Mouse (Mus musculus): Measurements from ENCODE around the gene Cbx4. TPM values are rescaled to one million over a fixed set of nuclear protein-coding genes. Genes with fewer than 3 reads are reported as not detected.
"Not testable (repeated sequence)": the region's sequence is repeated elsewhere in the genome, so short reads cannot be mapped to it uniquely, and the experiment has no call there.

Gene Cbx4
- total RNA-seq, 1 experiment from 2014 or later, result 156 TPM

DNA sequence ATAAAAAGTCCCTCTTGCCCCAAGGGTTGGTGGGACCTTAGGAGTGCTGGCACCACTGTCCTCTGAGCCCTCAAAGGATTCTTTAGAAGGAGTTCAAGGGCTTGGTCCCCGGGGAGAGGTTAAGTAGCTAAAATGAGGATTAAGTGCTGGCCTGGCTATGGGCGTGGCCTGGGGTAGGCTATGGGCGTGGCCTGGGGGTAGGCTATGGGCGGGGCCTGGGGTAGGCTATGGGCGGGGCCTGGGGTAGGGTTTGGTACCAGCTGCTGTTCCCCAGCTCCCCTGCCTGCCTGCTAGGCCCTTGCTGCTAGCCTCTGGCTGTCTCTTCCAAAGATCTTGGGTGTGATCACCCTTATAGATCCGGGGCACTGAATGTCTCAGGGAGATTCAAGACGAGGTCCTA lies 25.3 kb upstream of the Cbx4 start:
- peak; percentile 65 for DNase-seq

DNA sequence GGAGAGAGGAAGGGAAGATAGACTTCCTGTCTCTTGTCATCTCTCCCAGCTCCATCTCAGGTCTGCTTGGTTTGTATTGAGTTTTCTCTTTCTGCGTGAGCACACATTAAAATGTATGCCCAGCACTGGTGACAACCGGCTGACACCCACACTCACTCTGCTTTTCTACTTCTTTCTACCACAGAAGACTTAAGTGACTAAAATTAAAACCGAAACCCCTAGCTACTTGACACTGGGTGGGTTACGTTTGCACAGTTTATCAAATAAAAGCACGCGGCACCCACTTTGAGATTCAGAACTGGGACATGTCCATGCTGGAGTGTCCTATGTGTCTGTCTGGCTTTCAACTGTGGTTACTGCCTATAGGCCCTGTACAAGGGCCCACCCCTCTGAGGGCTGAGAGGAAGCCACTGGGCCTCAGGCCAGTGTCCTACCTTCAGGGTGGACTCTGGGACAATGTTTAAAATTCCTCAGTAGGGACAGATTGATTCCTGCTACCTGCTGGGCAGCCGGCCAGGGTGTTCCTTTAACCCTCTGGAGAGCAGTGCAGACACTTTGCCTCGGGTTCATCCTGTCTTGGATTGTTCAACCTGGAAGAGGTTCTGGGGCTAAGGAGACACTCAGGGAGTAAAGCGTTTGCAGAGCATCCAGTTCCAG lies 23.5 kb upstream of the Cbx4 start:
- no peak for DNase-seq

DNA sequence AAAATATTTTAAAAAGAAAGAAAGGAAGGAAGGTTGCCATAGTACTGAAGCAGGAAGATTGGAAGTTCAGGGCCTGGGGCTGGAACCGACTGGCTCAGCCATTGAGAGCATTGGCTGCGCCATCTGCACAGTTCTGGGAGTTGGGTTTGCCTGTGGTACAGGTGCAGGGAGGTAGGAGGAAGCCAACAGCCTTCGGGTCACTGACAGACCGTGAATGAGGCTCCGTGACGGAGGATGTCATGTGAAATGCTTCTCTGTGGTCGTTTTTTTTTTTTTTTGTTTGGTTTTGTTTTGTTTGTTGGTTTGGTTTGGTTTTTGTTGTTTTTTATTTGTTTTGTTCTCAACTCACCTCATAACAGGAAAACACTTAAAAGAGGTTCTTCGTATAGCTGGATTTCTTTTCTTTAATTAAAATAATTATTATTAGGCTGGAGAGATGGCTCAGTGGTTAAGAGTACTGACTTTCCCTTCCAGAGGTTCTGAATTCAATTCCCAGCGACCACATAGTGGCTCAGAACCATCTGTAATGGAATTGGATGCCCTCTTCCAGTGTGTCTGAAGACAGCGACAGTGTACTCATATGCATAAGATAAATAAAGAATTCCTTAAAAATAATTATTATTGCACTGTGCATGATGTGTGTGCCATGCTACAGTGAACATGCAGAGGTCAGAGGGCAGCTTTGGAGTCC lies 22.7 kb upstream of the Cbx4 start:
- no peak for DNase-seq

DNA sequence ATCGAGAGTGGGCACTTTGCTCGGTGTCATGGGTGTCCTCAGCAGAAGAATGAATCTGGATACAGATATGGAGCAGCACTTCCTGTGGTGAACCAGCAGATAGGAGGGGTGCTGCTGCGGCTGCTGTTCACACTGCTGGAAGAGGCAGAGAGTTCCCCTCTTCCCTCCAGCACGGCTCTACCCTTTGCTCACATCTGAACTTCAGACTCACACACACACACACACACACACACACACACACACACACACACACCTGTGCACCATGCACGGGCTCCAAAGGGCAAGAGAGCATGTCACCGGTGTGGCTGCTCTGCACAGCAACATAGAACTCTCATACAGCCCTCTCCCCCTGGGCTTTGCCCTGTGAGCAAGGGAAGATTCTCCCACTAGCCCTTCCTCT lies 20.3 kb upstream of the Cbx4 start:
- DNase-seq, result peak; percentile 50

DNA sequence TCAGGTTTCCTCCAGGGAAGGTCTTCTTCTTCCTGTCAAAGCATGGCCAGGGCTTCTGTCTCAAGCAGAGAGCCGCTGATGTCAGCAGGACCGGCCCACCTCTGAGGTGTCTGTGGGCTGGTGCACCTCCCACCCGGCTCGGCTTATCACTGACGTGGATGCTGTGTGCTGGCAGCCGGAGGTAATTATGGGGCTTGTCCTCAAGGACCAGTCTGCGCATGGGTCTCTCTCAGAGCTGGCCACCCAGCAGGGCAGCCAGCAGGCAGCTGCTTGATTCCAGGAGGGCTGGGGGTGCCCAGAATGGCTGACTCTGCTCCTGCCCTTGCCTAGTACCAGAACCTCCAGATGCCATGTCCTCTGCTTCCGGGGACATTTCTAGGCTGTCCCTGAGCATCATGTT lies 19.7 kb upstream of the Cbx4 start:
- DNase-seq, result peak; percentile 72

DNA sequence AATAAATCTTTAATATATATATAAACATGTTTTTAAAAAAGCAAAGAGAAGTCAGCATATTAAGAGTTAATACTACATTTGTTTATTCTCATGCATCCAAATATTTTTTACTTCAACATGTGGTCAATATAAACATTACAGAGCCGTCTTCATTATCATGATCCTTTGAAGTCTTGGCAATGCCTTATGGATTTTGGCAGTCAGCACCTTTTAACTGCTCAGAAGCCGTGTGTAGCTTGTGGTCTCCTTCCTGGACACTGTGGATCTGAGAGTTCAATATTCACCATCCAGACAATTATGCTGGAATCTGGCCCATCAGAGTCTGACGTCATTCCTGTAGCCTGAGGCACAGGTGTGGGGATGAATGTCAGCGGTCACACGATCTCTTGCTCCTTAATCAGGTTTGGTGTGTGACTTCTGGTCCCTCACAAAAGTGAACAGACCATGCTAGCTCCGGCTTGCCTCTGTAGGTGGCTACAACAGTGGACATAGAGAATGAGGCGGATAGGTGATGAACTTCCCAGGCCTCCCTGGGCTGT lies 19.1 kb upstream of the Cbx4 start:
- no peak for DNase-seq

DNA sequence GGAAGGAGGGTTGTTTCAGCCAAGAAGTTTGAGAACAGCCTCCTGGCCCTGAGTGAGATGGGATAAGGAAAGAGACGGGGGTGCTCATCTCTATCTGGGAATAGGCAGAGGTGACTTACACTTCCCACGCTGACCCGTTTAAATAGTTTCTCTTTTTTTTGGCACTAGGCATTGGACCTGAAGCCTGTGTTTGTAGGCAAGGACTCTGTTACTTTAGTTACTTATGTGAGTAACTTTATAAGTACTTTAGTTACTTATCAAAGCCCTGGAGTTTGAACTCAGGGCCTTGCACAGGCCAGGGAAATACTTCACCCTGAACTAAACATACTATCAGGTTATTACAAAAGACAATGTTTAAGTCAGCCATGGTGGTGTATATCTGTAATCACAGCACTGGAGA lies 18.0 kb upstream of the Cbx4 start:
- no peak for DNase-seq

DNA sequence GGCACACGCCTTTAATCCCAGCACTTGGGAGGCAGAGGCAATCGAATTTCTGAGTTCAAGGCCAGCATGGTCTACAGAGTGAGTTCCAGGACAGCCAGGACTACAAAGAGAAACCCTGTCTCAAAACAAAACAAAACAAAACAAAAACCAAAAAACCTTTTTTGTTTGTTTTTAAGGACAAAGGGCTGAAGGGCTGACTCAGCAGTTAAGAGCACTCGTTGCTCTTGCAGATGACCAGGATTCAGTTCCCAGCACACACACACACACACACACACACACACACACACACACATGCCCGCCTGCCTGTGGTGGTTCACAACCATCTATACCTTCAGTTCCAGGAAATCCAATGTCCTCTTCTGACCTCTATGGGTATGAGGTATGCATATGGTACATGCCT lies 14.3 kb upstream of the Cbx4 start:
- not testable (repeated sequence) for DNase-seq

DNA sequence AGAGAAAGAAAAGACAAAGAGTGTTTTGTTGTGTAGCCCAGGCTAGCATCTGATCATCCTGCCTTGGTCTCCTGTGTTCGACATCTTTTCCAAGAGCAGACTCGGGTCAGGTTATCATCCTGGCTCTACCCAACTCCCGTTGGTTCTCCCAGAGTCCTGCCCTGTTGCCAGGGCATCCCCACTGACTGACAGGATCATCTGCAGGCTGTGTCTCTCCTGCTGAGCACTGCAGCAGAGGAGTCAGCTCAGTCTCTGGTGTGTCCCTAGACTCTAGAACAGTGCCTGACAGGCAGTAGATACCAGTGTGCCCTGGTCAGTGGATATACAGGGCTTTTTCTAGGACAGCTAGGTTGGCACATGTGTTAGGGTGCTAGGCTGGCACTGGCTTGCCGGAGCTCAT lies 12.2 kb upstream of the Cbx4 start:
- DNase-seq, result no peak

DNA sequence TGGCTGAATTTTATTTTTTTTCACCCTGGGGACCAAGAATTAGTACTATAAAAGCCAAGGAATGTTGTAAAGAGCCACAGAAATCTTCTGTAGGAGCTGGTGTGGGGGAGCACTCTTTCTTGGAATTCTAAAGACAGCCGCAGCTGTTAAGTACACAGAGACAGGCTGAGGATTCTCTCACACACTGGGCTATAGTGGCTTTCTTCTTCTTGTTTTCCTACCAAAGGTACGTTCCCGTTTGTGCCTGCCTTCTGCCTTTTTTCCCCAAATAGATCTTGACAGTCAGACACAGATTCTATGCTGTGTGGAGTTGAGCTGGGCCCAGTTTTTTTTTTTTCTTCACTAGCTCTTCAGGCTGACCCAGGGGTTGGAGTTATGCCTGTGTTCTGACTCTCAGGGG lies 9.4 kb upstream of the Cbx4 start:
- DNase-seq, result no peak

DNA sequence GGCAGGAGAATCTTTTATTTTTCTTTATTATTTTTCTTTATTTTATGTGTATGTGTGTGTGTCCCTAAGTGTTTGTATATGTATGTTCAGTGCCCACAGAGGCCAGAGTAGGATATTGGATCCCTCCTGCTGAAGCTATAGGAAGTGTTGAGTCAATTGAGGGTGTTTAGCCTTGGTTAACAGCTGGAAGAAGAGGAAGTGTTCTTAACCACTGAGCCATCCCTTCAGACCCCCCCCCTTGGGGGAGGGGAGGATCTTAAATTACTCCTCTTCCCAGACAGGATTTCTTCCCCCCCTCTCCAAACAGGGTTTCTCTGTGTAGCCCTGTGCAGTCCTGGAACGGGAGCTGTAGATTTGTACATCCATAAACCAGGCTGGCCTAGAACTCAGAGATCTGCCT lies 7.3 kb upstream of the Cbx4 start:
- no peak for DNase-seq

DNA sequence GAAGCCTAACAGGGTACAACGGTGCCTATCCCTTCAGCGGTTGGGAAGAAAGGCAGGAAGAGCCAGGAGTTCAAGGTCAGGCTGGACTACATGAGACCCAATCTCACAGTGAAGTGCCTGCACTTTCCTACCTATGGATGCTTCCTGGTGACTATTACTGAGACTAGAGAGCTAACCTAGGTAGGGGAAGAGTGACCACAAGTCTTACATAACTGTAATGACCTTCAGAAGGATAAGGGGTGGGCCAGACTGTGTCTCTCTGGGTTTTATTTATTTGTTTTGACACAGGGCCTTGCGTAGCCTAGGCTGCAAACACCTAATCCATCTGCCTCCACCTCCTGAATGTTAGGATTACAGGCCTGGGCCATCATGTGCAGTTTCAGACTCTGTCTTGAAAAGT lies 6.3 kb upstream of the Cbx4 start:
- DNase-seq, result peak; percentile 17

DNA sequence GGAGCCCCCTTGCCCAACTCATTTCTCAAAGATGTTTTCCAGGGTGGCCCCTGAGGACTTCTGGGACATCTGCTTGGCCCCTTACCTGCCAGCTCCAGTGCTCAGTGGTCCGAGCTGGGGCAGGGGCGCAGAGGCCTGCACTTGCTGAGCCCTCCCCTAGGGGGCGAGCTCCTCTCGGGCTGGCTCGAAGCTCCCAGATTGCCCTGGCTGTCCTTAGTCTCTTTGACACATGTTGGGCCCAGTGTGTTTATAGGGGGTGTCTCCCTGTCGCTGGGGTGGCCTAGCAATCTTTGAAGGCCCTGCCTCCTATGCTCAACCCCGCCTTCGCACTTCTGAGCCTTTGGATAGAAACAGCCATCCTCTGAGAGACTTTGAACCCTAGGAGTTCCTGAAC lies 5.6 kb upstream of the Cbx4 start:
- peak; percentile 76 for DNase-seq

DNA sequence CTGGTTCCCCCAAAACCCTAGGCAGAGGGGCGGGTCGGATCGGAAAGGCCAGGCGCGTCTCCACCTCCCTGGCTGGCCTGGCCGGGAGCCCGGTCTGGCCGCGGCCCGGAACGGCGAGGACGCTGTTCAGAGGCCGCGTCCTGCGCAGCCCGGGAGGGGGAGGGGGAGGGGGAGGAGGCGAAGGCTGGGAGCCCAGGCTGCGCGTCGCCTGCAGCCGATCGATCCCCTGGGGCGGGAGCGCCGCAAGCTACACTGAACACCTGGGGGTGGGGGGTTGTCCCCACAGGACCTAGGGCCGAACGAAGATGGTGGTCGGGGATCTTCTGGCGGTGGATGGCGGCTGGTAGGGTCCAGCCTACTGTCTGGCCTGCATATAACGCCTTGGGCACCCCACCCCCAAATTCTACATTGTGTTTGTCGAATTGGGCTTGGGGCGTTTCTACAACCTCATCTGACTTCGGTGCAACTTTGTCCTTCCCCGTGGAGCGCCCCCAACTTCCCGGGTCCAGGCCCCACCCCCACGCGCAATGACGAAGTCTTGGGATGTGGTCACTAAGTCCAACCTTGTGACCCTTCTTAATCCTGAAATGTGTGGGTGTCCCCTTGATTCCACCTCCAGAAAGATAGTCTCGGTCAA lies 5.1 kb upstream of the Cbx4 start:
- peak; percentile 91 for DNase-seq

DNA sequence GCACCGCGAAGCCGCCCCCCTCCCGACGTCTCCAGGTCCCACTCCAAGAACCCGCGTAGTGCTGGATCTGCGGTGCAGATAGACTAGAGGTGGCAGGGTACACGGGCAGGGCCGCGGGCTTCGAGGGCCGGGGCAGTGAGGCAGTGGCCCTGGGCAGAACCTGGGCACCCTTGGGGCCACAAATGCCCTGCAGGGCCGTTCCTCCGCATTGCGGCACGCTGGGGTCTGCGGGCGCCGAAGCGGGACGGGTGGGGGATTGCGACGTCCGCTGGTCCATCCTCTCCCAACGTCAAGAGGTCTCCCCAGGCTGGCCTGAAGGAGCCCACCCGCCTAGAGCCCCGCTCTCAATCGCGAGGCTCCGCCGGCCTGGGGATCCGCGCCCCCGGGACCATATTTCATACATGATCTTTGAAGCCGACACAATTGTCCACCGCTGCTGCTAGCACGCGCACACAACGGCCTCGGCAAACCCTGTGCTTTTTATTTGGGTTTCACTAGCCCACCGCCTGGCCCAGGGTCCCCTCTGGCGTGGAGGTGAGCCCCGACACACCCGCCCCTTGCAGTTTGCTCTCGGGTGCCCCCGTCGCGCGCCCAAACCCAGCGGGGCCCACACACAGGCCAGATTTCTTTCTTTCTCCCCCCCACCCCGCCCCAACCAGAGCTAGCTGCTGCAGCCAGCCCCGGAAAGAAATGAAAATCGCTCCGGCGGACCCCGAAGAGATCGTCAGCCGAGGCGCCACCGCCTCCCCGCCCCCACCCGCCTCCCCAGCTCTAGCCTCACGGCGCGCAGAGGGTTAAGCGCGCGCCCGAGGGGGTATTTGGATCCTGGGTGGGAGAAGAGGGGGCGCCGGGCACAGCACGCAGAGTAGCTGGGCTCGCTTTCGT lies 4.3 kb upstream of the Cbx4 start:
- peak; percentile 38 for DNase-seq

DNA sequence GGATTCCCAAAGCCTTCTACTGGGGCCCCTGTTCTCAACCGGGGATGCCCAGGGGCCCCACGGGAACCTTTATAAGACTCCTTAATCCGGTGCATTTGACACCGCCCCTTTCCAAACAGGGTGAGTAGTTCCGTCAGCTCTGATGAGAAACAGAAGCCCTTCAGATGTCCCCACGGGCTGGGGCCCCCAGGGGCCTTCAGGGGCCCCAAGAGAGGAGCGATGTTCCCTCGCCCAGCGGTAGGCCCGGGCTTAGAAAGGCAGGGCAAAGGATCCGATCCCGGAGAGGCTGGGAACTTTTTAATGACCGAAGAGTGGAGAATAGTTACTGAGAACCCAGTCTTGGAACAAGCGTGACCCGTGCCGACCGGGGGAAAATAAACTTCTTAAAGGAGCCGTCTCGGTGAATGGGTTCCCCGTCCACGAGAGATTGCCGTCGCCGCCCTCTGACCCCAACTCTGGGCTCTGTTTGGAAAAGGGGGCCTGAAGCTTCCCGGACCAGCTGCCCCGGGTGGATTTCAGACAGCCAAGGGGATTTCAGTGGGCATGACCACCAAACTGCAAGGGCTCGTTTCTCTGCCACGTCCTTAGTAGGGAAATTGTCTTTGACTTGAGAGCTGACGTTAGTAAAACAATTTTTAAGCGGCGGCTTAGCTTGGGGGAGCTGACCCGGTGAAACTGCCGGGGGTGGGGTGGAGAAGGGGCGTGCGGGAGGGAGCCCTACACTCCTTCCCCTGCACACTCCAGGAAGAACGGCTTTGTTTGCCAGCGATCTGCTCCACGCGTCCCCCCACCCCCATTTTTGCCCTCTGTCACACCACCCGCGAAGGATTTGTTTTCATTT lies 3.4 kb upstream of the Cbx4 start:
- DNase-seq, result peak; percentile 39

DNA sequence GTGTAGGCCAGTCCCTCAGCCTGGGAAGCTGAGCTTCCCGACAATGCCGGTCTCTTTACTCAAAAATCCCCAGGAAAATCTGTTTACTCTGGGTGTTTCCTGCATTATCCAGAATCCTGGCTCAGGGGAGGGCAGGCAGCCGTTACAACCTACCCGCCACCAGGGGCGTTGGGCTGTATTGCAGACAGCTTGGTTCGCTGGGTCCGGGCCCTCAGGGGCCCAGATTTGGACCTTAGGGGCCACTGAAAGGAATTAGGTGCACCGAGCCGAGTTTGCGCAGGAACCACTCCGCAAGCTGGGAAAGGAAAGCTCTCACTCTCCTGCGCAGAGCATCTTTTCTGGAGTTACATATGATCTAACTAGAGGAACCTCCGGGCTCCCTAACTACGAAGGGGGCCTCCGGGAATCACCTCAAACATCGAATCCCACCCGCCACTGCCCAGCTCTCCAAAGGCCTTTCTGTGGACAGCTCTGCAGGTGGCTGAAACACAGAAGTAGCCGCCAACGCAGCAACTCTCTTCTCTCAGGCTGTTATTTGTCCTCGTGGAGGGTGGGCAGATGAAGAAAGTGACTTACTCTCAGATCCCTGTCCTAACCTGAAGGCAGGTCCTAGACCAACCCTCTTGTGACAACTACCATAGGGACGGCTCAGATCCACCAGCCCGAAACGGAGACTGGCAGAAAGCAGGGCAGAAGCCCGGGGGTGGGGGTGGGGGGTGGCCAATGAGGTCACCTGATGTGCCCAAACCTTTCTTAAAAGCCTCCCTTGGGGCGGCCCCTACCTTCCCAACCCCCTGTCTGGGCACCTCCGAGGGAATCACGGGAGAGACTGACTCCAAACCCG lies 2.6 kb upstream of the Cbx4 start:
- DNase-seq, result peak; percentile 58

DNA sequence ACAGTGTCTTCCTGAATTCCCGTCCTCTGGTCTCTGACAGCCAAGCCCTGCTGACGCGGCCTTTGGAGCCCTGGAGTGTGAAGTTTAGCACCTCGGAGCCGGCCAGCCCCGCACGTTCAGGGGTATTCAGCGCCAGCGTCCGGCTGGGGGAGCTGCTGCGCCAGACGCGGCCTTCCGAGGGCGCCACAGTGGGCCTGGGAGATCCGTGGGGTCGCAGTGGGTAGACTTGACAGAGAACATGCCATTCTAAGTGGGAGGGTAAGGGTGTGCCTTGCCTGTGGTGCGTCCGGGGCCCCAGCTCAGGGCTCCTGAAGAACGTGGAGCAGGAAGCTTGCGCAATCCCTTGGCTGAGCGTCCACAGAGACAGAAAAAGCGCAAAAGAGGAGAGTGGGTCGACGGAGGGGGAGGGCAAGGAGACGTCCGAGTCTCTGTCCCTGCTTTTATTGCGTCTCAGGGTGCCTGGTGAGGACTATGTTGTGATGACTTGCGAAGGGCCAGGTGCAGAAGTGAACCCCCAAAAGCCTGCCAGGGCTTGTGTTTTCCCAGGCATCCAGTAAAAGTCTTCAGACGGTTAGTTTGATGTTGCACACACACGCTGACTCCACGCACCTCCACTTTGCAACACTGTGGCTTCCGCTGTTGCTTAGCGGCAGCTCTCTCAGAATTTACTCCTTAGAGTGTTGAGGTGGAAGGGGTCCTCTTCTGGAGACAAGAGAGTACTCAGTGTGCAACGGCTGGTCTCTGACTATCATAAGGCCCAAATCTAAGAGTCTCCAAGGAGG lies 1.5 kb upstream of the Cbx4 start:
- peak; percentile 69 for DNase-seq

DNA sequence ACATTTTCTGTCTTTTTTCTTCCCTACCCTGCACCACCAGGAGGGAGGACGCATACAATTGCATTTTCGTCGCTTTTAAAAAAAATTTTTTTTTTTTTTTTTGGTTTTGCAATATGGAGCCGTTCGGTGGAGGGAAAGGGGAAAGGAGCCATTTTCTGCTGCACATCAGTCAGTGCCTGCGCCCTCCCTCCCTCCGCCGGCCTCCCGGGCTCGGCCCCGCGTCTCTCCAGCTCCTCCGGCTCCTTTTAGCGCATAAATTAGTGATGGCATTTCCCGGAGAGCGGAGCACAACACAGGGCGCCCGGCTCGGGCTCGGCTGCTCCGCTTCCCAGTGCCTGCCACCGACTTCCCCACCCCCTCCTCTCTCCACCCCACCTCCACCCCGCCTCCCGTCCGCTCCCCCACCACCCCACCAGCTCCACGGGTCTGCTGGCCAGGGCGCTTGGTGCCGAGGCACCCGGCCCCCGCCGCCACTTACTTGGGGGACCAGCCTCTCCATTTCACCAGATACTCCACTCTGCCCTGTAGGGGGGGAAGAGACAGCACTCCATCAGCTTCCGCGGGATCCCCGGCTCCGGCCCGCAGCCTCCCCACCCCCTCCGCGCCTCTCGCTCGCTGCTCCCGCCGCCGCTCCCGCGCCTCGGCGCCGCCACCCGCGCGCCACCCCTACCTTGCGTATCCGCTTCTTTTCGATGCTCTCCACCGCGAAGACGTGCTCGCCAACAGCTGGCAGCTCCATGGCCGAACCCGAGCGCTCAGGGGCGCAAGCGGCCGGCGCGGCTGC lies 550 bp downstream of the Cbx4 start:
- peak; percentile 81 for DNase-seq

Data from adrenal gland, postnatal 14 days (tissue).